Mouse (Mus musculus): ENCODE data around the gene Hoxd3.

Hoxd3 gene

GRCm38 (mm10) chr2:74731799-74732512 is 20.2 kb downstream of the Hoxd3 start:
- no peak for DNase-seq

- no peak for DNase-seq
These were observed 21.0 kb downstream of the Hoxd3 start for GRCm38 (mm10) chr2:74732513-74733316.

- peak; percentile 46 for DNase-seq
These were observed 21.6 kb downstream of the Hoxd3 start for GRCm38 (mm10) chr2:74733317-74733661.

GRCm38 (mm10) chr2:74733765-74734164 is 22.0 kb downstream of the Hoxd3 start:
- no peak for DNase-seq

- DNase-seq = peak; percentile 42
These were observed 22.7 kb downstream of the Hoxd3 start for GRCm38 (mm10) chr2:74734451-74734850.

GRCm38 (mm10) chr2:74734996-74735811 is 23.5 kb downstream of the Hoxd3 start:
- no peak for DNase-seq

- DNase-seq = no peak
These were observed 24.3 kb downstream of the Hoxd3 start for GRCm38 (mm10) chr2:74735851-74736687.

- no peak for DNase-seq
These were observed 25.2 kb downstream of the Hoxd3 start for GRCm38 (mm10) chr2:74736688-74737577.

GRCm38 (mm10) chr2:74737578-74738070 is 25.9 kb downstream of the Hoxd3 start:
- DNase-seq = no peak

- DNase-seq = no peak
These were observed 27.1 kb downstream of the Hoxd3 start for GRCm38 (mm10) chr2:74738623-74739475.

- no peak for DNase-seq
These were observed 27.7 kb downstream of the Hoxd3 start for GRCm38 (mm10) chr2:74739476-74739800.

GRCm38 (mm10) chr2:74739869-74740268 is 28.1 kb downstream of the Hoxd3 start:
- no peak for DNase-seq

- peak; percentile 48 for DNase-seq
These were observed 28.8 kb downstream of the Hoxd3 start for GRCm38 (mm10) chr2:74740311-74741091.

- DNase-seq = no peak
These were observed 29.7 kb downstream of the Hoxd3 start for GRCm38 (mm10) chr2:74741252-74741978.

- DNase-seq = no peak
These were observed 30.2 kb downstream of the Hoxd3 start for GRCm38 (mm10) chr2:74741979-74742277.

- DNase-seq = no peak
These were observed 34.0 kb downstream of the Hoxd3 start for GRCm38 (mm10) chr2:74745540-74746297.

GRCm38 (mm10) chr2:74746298-74746921 is 34.7 kb downstream of the Hoxd3 start:
- no peak for DNase-seq

- DNase-seq = no peak
These were observed 35.3 kb downstream of the Hoxd3 start for GRCm38 (mm10) chr2:74747006-74747405.

Data from retina, postnatal 1 day (tissue).